Mouse (Mus musculus): Measurements from ENCODE around the gene Eif2b1.

The Eif2b1 gene

GRCm38 (mm10) chr5:124541602-124541973 lies 37.3 kb downstream of the Eif2b1 start:
- DNase-seq = no peak

DNA sequence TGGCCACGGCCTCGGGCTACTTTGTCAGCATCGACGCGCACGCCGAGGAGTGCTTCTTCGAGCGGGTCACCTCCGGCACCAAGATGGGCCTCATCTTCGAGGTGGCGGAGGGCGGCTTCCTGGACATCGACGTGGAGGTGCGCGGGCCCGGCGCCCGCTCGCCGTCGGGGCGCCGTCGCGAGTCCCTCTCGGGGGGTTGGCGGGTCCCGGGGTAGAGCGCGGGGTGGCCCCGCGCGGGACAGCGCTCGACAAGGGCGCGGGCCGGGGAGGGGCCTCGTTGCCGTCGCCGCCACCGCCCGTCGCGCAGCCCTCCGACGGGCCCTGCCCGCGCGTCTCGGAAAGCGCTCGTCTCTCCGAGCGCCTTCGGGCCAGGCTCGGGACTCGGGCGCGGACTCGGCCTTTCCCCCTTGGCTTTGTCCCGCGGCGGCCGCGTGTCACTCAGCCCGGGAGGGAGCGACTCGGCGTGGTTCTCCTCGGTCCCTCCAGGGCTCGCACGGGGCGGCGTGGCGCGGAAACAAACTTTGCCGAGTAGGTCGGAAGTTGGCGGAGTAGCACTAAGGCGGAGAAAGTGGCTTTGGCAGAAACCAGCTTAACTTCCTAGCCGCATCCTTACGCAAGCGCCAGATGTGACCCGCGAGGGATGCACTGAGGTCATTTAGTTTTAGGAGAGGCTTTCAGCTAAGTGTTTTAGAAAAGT lies 37.9 kb downstream of the Eif2b1 start:
- DNase-seq = peak; percentile 54 to 65

GRCm38 (mm10) chr5:124540383-124540786 lies 38.5 kb downstream of the Eif2b1 start, which contains the start of gene Tmed2:
Tmed2 (plus strand) TSS chr5:124540695.
- DNase-seq = peak; percentile 98

DNA sequence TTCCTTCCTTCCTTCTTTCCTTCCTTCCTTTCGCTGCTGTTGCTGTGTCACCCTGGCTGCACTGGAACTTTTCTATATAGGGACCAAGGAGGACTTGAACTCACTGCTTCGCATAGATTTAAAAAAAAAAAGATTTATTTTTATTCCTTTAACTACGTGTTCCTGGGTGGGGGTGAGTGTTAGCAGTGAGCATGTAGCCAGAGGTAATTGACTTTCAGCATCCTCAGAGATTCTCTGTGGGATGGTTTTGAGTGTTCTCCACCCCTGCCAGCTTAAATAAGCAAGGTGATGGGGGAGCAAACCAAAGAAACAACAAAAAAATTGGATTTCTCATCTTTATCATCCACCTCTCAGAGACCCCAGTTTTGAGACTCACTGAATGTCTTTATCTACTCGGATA lies 39.0 kb downstream of the Eif2b1 start:
- DNase-seq = peak in 1 of 2 experiments; percentile 3

DNA sequence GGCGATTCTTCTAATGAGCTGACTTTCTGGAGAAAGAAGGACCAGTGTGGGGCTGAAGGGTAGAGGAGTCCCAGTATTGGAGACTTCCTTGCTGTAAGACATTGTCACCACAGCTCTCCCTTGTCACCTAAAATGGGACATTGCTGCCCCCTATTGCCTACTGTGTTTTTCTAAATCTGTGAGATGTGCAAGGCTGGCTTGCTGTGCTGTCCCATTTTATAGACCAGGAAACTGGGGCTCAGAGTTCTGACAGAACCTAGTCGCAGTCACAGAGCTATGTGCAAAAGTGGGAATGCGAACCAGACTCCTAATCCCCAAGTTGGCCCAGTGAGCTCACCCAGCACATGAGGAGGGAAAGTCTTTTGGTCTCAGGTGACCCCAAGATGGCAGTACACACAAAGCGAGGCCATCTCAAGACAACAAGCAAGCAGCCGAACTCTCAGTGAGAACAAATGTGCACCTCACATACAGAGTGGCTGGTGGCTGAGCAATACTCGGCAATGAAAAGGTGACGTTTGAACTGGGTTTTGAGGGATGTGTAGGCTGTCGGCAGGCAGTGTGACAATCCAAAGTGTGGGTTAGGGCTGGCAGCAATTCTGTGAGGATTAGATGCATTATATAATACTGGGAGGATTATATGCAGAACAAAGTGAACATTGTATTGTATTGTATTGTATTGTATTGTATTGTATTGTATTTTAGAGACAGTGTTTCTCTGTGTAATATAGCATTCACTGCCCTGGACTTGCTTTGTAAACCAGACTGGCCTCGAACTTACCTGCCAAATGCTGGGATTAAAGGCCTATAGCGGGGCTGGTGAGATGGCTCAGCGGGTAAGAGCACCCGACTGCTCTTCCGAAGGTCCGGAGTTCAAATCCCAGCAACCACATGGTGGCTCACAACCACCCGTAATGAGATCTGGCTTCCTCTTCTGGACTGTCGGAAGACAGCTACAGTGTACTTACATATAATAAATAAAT lies 39.8 kb downstream of the Eif2b1 start:
- DNase-seq = peak; percentile 47 to 72

GRCm38 (mm10) chr5:124536776-124537175 lies 42.2 kb downstream of the Eif2b1 start:
- DNase-seq = peak; percentile 61 to 71

DNA sequence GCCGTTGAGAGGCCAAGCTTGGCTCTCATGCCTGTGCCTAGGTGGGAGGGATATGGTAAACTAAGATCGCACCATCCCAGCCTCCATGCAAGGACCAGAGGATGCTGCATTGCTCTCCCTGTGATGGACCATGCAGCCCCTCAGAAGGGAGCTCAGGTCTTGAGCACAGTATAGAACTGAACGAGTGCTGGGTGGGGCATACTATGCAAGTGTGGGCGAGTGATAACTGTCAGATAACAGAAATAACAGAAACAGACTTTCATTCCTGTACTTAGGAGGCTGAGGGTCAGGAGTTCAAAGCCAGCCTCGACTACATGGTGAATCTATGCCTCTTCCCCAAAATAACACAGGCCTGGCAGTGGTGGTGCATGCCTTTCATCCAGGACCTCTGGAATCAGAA lies 43.9 kb downstream of the Eif2b1 start:
- DNase-seq = no peak

- DNase-seq = peak in 1 of 2 experiments; percentile 5
These were observed 46.5 kb downstream of the Eif2b1 start for GRCm38 (mm10) chr5:124532451-124532850.

- DNase-seq = no peak
These were observed 47.4 kb downstream of the Eif2b1 start for GRCm38 (mm10) chr5:124531583-124531930.

DNA sequence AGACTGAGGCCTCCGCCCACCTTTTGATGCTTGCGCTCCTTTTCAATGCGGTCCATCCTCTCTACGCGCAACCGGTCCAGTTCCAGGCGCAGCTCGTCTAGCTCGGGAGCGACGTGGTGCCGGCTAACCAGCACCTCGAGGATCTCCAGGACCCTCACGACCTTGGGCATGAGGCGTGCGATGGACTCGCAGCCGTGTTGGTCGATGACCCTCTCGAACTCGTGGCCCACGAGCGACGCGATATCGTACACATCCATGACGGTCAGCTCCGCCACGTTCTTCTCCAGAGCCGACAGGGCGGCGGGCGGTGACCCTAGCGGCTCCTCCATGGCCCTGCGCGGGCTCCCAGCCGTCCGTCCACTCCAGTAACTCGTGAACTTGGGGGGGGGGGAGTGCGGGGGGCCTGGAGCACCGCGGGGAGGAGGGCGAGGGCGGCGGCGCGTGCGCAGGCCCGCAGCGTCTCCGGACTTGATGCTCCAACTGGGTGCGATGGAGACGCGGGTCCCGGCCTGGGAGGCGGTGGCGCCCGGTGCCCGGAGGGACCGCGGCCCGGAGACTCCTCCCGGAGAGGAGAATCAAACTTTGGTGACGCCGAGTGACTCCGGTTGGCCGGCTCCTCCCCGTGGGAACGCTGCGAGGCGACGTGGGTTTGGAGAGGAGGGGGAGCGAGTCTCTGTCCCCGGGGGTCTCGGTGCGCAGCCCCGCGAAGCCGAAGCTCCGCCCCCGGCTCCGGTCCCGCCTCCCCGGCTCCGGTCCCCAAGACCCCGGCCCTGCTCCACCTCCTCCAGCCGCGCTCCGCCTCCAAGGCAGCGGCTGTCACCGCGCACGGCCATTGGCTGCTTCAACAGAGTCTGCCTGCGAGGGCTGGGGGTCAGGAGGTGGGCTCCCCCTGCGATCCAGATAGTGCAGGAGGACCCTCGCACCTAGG lies 48.0 kb downstream of the Eif2b1 start, which contains the start of gene Rilpl1:
Gene Rilpl1 (minus strand): TSS at position 737 of the 928 bp plus-strand sequence.
- peak; percentile 77 to 85 for DNase-seq

- peak in 1 of 2 experiments; percentile 4 for DNase-seq
These were observed 49.2 kb downstream of the Eif2b1 start for GRCm38 (mm10) chr5:124529697-124530096.

GRCm38 (mm10) chr5:124529191-124529651 lies 49.7 kb downstream of the Eif2b1 start:
- no peak for DNase-seq

DNA sequence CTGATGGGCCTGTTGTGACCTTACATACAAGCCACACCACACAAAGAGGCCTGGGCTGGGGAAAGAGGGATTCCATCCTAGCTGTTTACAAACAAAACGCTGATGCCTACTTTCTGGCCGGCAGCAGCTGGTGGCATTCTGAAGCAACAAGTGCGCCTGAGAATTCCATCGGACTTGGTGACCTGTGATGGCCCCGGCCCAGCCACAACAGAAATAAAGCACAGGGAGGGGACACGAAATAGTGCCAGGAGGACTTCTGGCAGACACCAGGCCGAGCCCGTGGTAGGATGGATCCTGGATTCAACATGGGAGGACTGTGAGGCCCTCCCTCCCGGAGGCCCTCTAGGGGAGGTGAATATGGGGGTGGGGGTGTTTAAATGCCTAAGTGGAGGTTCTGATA lies 50.1 kb downstream of the Eif2b1 start:
- DNase-seq = no peak

DNA sequence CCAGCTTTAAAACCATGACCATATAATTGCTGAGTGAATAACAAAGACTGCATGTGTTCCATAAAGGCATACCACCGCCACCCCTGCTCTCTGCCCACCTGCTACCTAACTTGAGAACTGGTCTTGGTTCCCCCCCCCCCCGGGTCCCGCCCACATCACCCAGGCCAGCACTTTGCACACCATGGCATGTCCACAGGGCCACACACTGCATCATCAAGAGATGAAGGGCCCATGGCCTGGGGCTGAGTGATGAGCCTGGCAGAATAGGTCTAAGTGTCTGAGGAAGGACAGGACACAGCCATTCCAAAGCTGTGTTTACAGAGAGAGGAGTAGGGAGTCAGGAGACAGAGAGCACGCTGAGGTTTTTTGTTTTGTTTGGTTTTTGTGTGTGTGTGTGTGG lies 50.6 kb downstream of the Eif2b1 start:
- no peak for DNase-seq

GRCm38 (mm10) chr5:124524943-124525342 lies 54.0 kb downstream of the Eif2b1 start:
- DNase-seq = no peak

GRCm38 (mm10) chr5:124523032-124523431 lies 55.9 kb downstream of the Eif2b1 start:
- DNase-seq = no peak

- no peak for DNase-seq
These were observed 57.3 kb downstream of the Eif2b1 start for GRCm38 (mm10) chr5:124521588-124521987.
